Mouse (Mus musculus): ENCODE results near the gene Baz2b. TPM values are rescaled to one million over a fixed set of nuclear protein-coding genes. Genes with fewer than 3 reads are reported as not detected.

Baz2b gene
- polyA plus RNA-seq, 1 experiment from 2014 or later = 46.3 TPM

GRCm38 (mm10) chr2:60037011-60037551 is 172.6 kb downstream of the Baz2b start:
- H3K36me3 ChIP-seq = no peaks in the 10 kb centered on the region
- H3K4me1 ChIP-seq (replicated peaks) = no peaks in the 10 kb centered on the region
- H3K9me3 ChIP-seq = no peaks in the 10 kb centered on the region
- peak overlapping the region; percentile 5; the same call in 1 of the 2 replicates for H3K9ac ChIP-seq
- H3K27me3 ChIP-seq (replicated peaks) = no peaks in the 10 kb centered on the region
- WGBS = 13% methylated on average over 19 of the region's 19 CpGs
- H3K4me2 ChIP-seq (replicated peaks) = peak overlapping the region; percentile 56
- peak overlapping the region; percentile 42; the same call in 1 of the 2 replicates for H3K27ac ChIP-seq
- ATAC-seq = peak; percentile 81
- H3K4me3 ChIP-seq (replicated peaks) = peak overlapping the region; percentile 35

DNA sequence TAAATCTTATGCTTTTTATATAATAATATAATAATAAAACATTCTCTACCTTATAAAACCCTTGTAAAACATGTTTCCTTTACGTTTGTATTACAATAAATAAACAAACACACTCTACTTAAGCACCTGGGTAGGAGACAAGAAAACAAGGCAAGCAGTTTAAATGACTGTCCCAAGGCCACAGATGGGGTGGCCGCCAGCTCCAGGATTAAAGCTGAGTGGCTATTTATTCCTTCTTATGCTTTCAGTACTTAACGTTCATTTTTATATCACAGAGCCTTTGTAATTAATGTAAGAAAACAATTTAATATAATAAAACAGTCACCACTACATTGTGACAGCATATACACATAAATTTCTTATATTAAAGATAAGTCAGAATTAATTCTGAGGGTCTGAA is 173.3 kb downstream of the Baz2b start:
- WGBS = 51% methylated on average over 3 of the region's 3 CpGs
- Histone ChIP-seq H3K27me3 (replicated peaks) (no peaks in the 10 kb centered on the region), H3K4me2 (replicated peaks) (no peak overlapping the region), H3K4me1 (replicated peaks) (no peaks in the 10 kb centered on the region), H3K4me3 (replicated peaks) (no peak overlapping the region), H3K9ac (no peak overlapping the region), H3K36me3 (no peaks in the 10 kb centered on the region), H3K27ac (no peak overlapping the region), H3K9me3 (no peaks in the 10 kb centered on the region)
- no peak for ATAC-seq

DNA sequence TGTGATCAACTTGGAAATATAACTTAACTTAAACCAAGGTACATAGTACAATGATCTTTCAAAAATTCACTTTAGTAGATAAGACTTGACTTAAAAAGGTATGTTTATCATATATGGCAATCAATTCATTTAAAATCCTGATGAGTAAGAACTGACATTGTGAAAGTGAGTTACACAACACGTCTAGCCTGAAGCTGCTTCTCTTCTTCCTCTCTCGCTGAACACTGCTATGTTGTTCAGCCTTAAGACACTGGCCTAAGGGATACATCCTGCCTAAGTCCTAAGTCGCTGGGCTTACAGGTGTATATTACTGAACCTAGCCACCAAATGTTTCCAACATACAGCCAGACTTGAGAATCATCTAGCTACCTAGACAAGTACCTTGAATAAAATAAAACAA is 178.6 kb downstream of the Baz2b start:
- Histone ChIP-seq H3K27me3 (replicated peaks) (no peaks in the 10 kb centered on the region), H3K9me3 (no peaks in the 10 kb centered on the region), H3K4me2 (replicated peaks) (no peak overlapping the region), H3K36me3 (no peaks in the 10 kb centered on the region), H3K4me3 (replicated peaks) (no peak overlapping the region), H3K9ac (no peak overlapping the region), H3K4me1 (replicated peaks) (no peaks in the 10 kb centered on the region), H3K27ac (no peak overlapping the region)
- WGBS = 88% methylated on average over 3 of the region's 3 CpGs
- no peak for ATAC-seq

DNA sequence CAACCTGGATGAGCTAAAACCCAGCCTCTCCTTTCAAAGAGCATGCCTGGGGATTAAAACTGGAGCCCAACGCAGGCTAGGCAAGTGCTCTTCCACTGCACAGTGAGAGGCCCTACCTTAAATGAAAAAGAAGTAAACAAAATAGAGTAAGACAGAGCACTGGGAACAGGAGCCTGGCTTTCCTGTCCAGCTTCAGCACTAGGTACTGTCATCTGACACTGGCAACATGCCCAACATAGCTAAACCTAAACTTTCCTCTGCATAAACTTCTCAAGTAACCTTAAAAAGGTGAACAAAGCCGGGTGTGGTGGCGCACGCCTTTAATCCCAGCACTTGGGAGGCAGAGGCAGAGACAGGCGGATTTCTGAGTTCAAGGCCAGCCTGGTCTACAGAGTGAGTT is 180.6 kb downstream of the Baz2b start:
- no peak overlapping the region for H3K27ac ChIP-seq
- ATAC-seq = no peak

DNA sequence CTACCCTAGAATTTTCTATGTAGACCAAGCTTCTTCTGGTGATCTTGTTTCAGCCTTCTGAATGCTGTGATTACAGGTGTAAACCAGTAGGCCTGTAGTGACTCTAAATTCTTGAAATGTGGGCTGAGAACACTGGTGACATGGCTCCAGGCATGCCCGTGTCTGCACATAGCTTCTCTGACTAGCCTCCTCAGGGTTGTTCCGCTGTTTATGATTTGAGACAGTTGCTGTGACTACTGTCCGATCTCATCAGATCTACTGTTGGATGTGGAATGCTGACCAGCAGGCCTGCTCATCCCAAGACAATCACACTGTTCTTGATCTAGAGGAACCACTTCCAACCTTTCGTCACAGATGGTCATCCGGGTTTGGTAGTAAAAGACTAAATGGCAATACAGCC is 182.5 kb downstream of the Baz2b start:
- H3K4me3 ChIP-seq (replicated peaks) = no peak overlapping the region
- WGBS = 85% methylated on average over 5 of the region's 5 CpGs
- H3K4me1 ChIP-seq (replicated peaks) = no peaks in the 10 kb centered on the region
- H3K9ac ChIP-seq = no peak overlapping the region
- no peak overlapping the region for H3K4me2 ChIP-seq (replicated peaks)
- H3K9me3 ChIP-seq = no peaks in the 10 kb centered on the region
- no peaks in the 10 kb centered on the region for H3K36me3 ChIP-seq
- no peak for ATAC-seq
- H3K27ac ChIP-seq = no peak overlapping the region
- no peaks in the 10 kb centered on the region for H3K27me3 ChIP-seq (replicated peaks)

More for the DNA sequence above, 180.6 kb downstream of the Baz2b start:
- H3K9ac ChIP-seq = no peak overlapping the region
- no peak overlapping the region for H3K4me3 ChIP-seq (replicated peaks)
- no peaks in the 10 kb centered on the region for H3K4me1 ChIP-seq (replicated peaks)
- H3K4me2 ChIP-seq (replicated peaks) = no peak overlapping the region
- 83% methylated on average over 5 of the region's 5 CpGs for WGBS
- H3K9me3 ChIP-seq = no peaks in the 10 kb centered on the region
- H3K36me3 ChIP-seq = no peaks in the 10 kb centered on the region
- no peaks in the 10 kb centered on the region for H3K27me3 ChIP-seq (replicated peaks)

DNA sequence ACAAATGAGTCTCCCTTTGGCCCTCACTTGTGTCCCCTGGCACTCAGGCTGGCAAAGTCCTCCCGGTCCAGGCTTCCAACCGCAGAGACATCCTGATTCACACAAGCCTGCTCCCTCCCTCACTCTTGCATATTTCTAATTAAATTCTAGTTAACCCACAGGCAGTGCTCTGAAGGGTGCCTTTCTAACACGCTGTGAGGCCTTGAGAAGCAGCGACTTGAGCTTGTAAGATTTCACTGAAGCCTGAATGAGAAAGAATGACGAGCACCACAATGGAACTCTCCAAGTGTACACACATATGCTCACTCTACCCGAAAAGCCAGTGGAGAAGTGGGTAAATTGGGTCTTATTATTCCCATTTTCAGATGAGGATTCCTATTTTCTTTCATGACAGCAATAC is 183.1 kb downstream of the Baz2b start:
- no peak for ATAC-seq
- Histone ChIP-seq H3K9ac (no peak overlapping the region), H3K36me3 (no peaks in the 10 kb centered on the region), H3K27me3 (replicated peaks) (no peaks in the 10 kb centered on the region), H3K4me2 (replicated peaks) (no peak overlapping the region), H3K4me3 (replicated peaks) (no peak overlapping the region), H3K27ac (no peak overlapping the region), H3K9me3 (no peaks in the 10 kb centered on the region), H3K4me1 (replicated peaks) (no peaks in the 10 kb centered on the region)
- 78% methylated on average over 6 of the region's 6 CpGs for WGBS

GRCm38 (mm10) chr2:60023777-60024176 is 185.9 kb downstream of the Baz2b start:
- 92% methylated on average over 7 of the region's 7 CpGs for WGBS
- Histone ChIP-seq H3K4me1 (replicated peaks) (no peaks in the 10 kb centered on the region), H3K4me2 (replicated peaks) (no peak overlapping the region), H3K9ac (no peak overlapping the region), H3K27ac (no peak overlapping the region), H3K9me3 (no peaks in the 10 kb centered on the region), H3K36me3 (no peaks in the 10 kb centered on the region), H3K27me3 (replicated peaks) (no peaks in the 10 kb centered on the region), H3K4me3 (replicated peaks) (no peak overlapping the region)
- ATAC-seq = no peak

- Histone ChIP-seq H3K27me3 (replicated peaks) (no peaks in the 10 kb centered on the region), H3K4me2 (replicated peaks) (no peak overlapping the region), H3K9me3 (no peaks in the 10 kb centered on the region), H3K36me3 (no peaks in the 10 kb centered on the region), H3K4me3 (replicated peaks) (no peak overlapping the region), H3K27ac (no peak overlapping the region), H3K9ac (no peak overlapping the region), H3K4me1 (replicated peaks) (no peaks in the 10 kb centered on the region)
- ATAC-seq = no peak; the same call in 1 of the 2 replicates
- WGBS = 87% methylated on average over 5 of the region's 5 CpGs
These were observed 188.1 kb downstream of the Baz2b start for GRCm38 (mm10) chr2:60021556-60021955.

GRCm38 (mm10) chr2:60021138-60021537 is 188.5 kb downstream of the Baz2b start:
- Histone ChIP-seq H3K4me3 (replicated peaks) (no peak overlapping the region), H3K9me3 (no peaks in the 10 kb centered on the region), H3K36me3 (no peaks in the 10 kb centered on the region), H3K27me3 (replicated peaks) (no peaks in the 10 kb centered on the region), H3K9ac (no peak overlapping the region), H3K4me2 (replicated peaks) (no peak overlapping the region), H3K4me1 (replicated peaks) (no peaks in the 10 kb centered on the region), H3K27ac (no peak overlapping the region)
- no peak for ATAC-seq
- 73% methylated on average over 6 of the region's 6 CpGs for WGBS

- Histone ChIP-seq H3K27me3 (replicated peaks) (no peaks in the 10 kb centered on the region), H3K9me3 (no peaks in the 10 kb centered on the region), H3K4me2 (replicated peaks) (no peak overlapping the region), H3K4me1 (replicated peaks) (no peaks in the 10 kb centered on the region), H3K36me3 (no peaks in the 10 kb centered on the region), H3K9ac (no peak overlapping the region), H3K27ac (no peak overlapping the region), H3K4me3 (replicated peaks) (no peak overlapping the region)
- 94% methylated on average over 3 of the region's 3 CpGs for WGBS
- ATAC-seq = no peak
These were observed 189.9 kb downstream of the Baz2b start for GRCm38 (mm10) chr2:60019546-60020250.

- H3K27me3 ChIP-seq (replicated peaks) = no peaks in the 10 kb centered on the region
- H3K4me1 ChIP-seq (replicated peaks) = no peaks in the 10 kb centered on the region
- H3K4me2 ChIP-seq (replicated peaks) = no peak overlapping the region
- no peaks in the 10 kb centered on the region for H3K36me3 ChIP-seq
- ATAC-seq = no peak
- no peak overlapping the region for H3K4me3 ChIP-seq (replicated peaks)
- H3K9ac ChIP-seq = no peak overlapping the region
- no peaks in the 10 kb centered on the region for H3K9me3 ChIP-seq
- no peak overlapping the region for H3K27ac ChIP-seq
- 80% methylated on average over 10 of the region's 10 CpGs for WGBS
These were observed 190.7 kb downstream of the Baz2b start for GRCm38 (mm10) chr2:60018875-60019501.

GRCm38 (mm10) chr2:60011526-60011925 is 198.1 kb downstream of the Baz2b start:
- H3K4me2 ChIP-seq (replicated peaks) = no peak overlapping the region
- no peaks in the 10 kb centered on the region for H3K27me3 ChIP-seq (replicated peaks)
- no peak for ATAC-seq
- no peak overlapping the region for H3K27ac ChIP-seq
- H3K36me3 ChIP-seq = no peaks in the 10 kb centered on the region
- H3K4me1 ChIP-seq (replicated peaks) = no peaks in the 10 kb centered on the region
- WGBS = 90% methylated on average over 3 of the region's 3 CpGs
- no peaks in the 10 kb centered on the region for H3K9me3 ChIP-seq
- H3K9ac ChIP-seq = no peak overlapping the region
- no peak overlapping the region for H3K4me3 ChIP-seq (replicated peaks)

DNA sequence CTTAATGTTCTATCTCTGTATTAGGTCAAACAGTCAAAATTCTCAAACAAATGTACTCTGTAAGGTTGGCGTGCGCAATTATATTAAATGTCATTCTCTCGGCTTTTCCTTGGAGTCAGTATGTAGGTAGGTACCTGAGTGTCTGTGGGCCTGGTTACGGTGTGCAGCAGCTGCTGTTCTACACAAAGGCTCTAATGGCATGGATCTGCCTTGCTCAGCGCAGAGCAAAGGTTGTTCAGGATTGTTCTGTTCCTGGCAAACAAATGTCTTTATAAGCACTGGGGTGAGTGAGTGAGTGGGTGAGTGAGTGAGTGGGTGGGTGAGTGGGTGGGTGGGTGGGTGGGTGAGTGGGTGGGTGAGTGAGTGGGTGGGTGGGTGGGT is 206.0 kb downstream of the Baz2b start:
- 0 out of 2 replicates have a peak, but pooled peaks cover 3% of the 10 kb centered on the region for H3K36me3 ChIP-seq
- no peak overlapping the region for H3K4me3 ChIP-seq (replicated peaks)
- no peaks in the 10 kb centered on the region for H3K9me3 ChIP-seq
- H3K27me3 ChIP-seq (replicated peaks) = no peaks in the 10 kb centered on the region
- 66% methylated on average over 5 of the region's 5 CpGs for WGBS
- H3K27ac ChIP-seq = peak overlapping the region; percentile 64; the same call in 1 of the 2 replicates
- peak; percentile 82 for ATAC-seq
- H3K4me1 ChIP-seq (replicated peaks) = no peaks in the 10 kb centered on the region
- no peak overlapping the region for H3K4me2 ChIP-seq (replicated peaks)
- H3K9ac ChIP-seq = no peak overlapping the region
